Mouse (Mus musculus): ENCODE data around the gene Cd84. TPM values are rescaled to one million over a fixed set of nuclear protein-coding genes. Genes with fewer than 3 reads are reported as not detected.

The Cd84 gene
- total RNA-seq, 2 experiments from 2014 or later = 1.9 to 2.1 TPM

DNA sequence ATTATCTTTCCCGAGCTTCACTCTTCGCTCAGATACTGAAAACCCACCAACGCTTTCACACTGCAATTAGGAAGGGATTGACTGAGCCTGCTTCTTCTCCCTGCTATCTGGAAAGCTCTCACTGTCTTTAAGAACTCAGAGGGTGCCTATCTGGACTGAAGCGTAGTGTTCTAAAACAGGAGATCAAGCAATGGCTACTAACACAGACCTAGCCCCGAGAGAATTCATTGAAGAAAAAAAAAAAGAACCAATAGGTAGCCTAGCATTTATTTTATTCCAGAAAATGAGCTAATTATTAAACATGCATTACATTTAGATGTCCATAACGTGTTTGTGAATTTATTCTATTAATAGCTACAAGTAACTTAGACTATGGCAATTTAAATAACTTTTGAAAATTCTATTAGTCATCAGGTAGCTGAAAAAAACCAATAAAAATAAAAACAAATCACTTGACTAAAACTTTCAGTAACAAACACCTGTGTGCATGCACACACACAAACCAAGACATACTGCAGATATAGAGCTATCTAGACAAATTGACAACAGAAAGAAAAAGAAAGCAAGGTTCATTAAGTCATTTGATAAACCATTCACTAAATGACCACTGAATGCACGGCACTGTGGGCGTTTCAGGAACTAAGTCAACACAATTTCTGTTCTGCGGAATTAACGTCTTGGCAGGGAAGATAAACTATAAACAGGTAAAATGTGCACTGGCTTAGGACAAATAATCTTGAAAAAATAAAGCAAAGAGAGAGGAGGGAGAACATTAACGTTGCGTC is 78.8 kb downstream of the Cd84 start:
- DNase-seq (ENCODE audit: extremely low spot score in 1 of 2, low spot score in 2 of 2) = no peak
- no peak overlapping the region for H3K4me3 ChIP-seq
- intact Hi-C loops (cut with DNase I) = no loop called here
- no peak for TF ChIP-seq CTCF (IDR thresholded peaks at IDR 0.05)
- no peak overlapping the region for H3K27ac ChIP-seq

DNA sequence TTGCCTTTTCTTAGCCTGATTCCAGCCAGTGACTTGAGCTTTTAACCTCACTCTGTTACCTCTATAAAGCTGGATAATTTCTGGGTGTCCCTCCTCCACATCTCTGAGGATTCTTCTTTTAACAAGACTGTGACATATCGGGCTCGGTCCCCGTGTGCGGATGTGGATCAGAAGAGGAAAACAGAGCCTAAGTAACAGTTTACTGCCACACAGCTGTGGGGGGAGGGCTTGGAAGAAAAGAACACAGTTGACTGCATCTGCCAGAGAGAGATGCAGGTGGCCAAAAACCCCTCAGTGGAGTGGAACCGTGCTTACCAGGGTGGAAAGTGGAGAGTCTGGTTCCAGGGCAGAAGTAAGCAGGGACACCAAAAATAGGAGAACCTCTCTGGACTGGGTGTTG is 79.7 kb downstream of the Cd84 start:
- no peak for DNase-seq (ENCODE audit: extremely low spot score in 1 of 2, low spot score in 2 of 2)
- no peak for TF ChIP-seq CTCF (IDR thresholded peaks at IDR 0.05)
- intact Hi-C loops (cut with DNase I) = no loop called here
- Histone ChIP-seq H3K27ac (no peak overlapping the region), H3K4me3 (no peak overlapping the region)

GRCm38 (mm10) chr1:171919901-171920510 is 80.5 kb downstream of the Cd84 start:
- intact Hi-C loops (cut with DNase I) = no loop called here

GRCm38 (mm10) chr1:171920989-171921621 is 81.6 kb downstream of the Cd84 start:
- no peak overlapping the region for H3K4me3 ChIP-seq
- TF ChIP-seq CTCF (IDR thresholded peaks at IDR 0.05) = no peak
- no peak for DNase-seq (ENCODE audit: extremely low spot score in 1 of 2, low spot score in 2 of 2)
- intact Hi-C loops (cut with DNase I) = no loop called here
- no peak overlapping the region for H3K27ac ChIP-seq

More at GRCm38 (mm10) chr1:171919901-171920510, 80.5 kb downstream of the Cd84 start:
- no peak for DNase-seq (ENCODE audit: extremely low spot score in 1 of 2, low spot score in 2 of 2)
- no peak for TF ChIP-seq CTCF (IDR thresholded peaks at IDR 0.05)
- Histone ChIP-seq H3K4me3 (no peak overlapping the region), H3K27ac (no peak overlapping the region)

- H3K27ac ChIP-seq = no peak overlapping the region
- no peak for TF ChIP-seq CTCF (IDR thresholded peaks at IDR 0.05)
- intact Hi-C loops (cut with DNase I) = no loop called here
- H3K4me3 ChIP-seq = no peak overlapping the region
- DNase-seq (ENCODE audit: extremely low spot score in 1 of 2, low spot score in 2 of 2) = no peak
Observed at GRCm38 (mm10) chr1:171921641-171922040, 82.1 kb downstream of the Cd84 start.

DNA sequence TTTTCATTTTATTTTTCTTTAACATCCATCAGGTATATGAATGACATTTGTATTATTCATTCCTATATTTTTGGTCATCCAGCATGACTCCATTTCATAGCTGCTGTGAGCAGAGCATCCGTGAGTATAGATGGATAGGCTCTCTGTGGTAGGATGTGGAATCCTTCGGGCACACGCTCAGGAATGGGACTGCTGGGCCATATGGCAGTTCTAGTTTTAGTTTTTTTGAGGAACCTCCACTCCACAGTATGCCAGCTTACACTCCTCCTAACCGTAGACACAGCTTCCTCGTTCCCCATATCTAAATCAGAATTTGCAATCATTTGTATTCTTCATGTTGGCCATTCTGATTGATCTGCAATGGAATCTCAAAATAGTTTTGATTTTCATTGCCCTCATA is 83.3 kb downstream of the Cd84 start:
- DNase-seq (ENCODE audit: extremely low spot score in 1 of 2, low spot score in 2 of 2) = no peak
- no peak for TF ChIP-seq CTCF (IDR thresholded peaks at IDR 0.05)
- intact Hi-C loops (cut with DNase I) = no loop called here
- Histone ChIP-seq H3K4me3 (no peak overlapping the region), H3K27ac (no peak overlapping the region)

DNA sequence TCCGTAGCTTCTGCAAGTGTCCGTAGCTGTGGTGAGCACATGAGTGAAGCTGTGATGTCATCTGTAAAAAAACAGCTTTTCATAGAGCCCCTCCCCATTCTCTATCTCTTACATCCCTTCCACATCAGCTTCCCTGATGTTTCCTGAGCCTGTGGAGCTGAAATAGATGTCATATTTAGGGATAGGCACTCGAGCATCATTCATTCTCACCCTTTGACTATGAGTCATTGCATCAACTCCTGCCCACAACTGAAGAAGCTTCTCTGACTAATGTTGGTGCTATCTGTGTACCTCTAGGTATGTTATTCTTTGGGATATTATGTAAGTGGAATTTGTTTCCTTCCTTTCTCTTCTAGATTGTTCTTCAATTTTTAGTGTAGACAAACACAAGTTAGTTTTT is 85.4 kb downstream of the Cd84 start:
- Histone ChIP-seq H3K4me3 (no peak overlapping the region), H3K27ac (no peak overlapping the region)
- no peak for TF ChIP-seq CTCF (IDR thresholded peaks at IDR 0.05)
- intact Hi-C loops (cut with DNase I) = no loop called here
- DNase-seq (ENCODE audit: extremely low spot score in 1 of 2, low spot score in 2 of 2) = no peak

GRCm38 (mm10) chr1:171933851-171934250 is 94.4 kb downstream of the Cd84 start:
- Histone ChIP-seq H3K4me3 (no peak overlapping the region), H3K27ac (no peak overlapping the region)
- DNase-seq (ENCODE audit: extremely low spot score in 1 of 2, low spot score in 2 of 2) = no peak
- intact Hi-C loops (cut with DNase I) = no loop called here
- TF ChIP-seq CTCF (IDR thresholded peaks at IDR 0.05) = no peak

DNA sequence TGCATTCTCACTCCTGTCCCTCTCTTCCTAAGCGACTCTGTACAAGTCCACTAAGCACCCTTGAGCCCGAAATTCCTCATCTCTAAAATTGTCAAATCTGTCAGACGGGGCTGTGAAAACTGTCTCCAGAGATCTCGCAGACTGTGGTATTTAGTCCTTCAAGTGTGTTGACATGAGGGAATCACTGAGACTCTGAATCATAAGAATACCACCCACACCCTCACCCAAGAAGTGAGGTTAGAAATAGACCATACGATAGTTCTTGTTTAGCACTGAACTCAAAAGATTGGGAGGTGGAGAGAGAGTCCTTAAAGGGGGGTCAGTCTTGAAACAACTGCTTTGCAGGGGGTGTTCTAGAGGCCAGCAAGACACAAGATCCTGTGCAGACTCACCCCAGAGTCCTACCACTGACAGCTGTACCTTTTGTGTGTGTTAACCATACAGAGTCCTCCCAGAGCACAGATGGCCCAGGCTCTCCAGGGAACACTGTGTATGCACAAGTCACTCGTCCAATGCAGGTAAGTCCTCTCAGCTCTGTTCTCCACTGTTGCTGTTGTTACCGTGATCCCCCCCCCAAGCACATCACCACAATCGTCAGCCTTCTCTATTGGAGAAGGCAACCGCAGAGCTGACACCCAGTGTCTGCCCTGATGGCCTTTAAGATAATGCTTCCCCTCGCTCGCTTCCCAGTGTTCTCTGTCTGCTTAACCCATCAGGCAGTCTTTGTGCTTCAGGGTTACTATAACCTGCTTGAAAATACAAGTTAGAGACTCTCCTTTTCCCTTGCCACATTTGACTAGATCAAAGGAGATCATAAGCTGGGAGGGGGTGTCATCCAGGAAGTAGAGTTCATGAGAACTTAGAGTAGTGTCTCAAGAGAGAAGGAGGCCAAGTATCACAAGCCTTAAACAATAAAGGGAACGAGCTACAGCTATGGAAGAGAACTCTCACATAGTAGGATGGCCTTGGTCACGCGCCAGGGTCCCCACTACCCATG is 99.8 kb downstream of the Cd84 start:
- intact Hi-C loops (cut with DNase I) = no loop called here
- no peak overlapping the region for H3K27ac ChIP-seq
- DNase-seq (ENCODE audit: extremely low spot score in 1 of 2, low spot score in 2 of 2) = no peak
- TF ChIP-seq CTCF (IDR thresholded peaks at IDR 0.05) = no peak
- H3K4me3 ChIP-seq = no peak overlapping the region

Other genes starting within 250 kb of the Cd84 start
- not detected for gene Ly9, start 232.3 kb upstream of the Cd84 start, total RNA-seq (2021)
- gene Slamf7, start 186.7 kb upstream of the Cd84 start, total RNA-seq (2021) = under 1 TPM in 1 of 2 experiments, not detected in 1; 0.40 TPM
- gene Cd48, start 157.7 kb upstream of the Cd84 start, total RNA-seq (2021) = under 1 TPM; 0.38 to 0.40 TPM
- under 1 TPM; 0.52 to 0.68 TPM for gene Slamf1, start 72.6 kb upstream of the Cd84 start, total RNA-seq (2021)
- gene Gm10521, start 56.0 kb downstream of the Cd84 start, total RNA-seq (2021) = under 1 TPM; 0.14 to 0.18 TPM
- gene Slamf6, start 77.8 kb downstream of the Cd84 start, total RNA-seq (2021) = under 1 TPM; 0.12 to 0.41 TPM
- gene Vangl2, start 188.7 kb downstream of the Cd84 start, total RNA-seq (2021) = 10 to 100 TPM; 12.5 to 14.5 TPM
- under 1 TPM; 0.18 to 0.49 TPM for gene Nhlh1, start 217.9 kb downstream of the Cd84 start, total RNA-seq (2021)
- gene Copa, start 242.8 kb downstream of the Cd84 start, total RNA-seq (2021) = 100 to 1,000 TPM; 138 to 147 TPM
- gene Ncstn, start 243.1 kb downstream of the Cd84 start, total RNA-seq (2021) = 10 to 100 TPM; 61.5 to 65.4 TPM